Mouse (Mus musculus) testis, adult 2 months (tissue): ENCODE measurements at regions not wholly inside any gene's neighbourhood (a gene's known extent, or its start where the extent isn't known, plus 50 kb on each side); places are given as distances from the start of the nearest gene placed in this dataset.

Experiments used
- H3K27ac ChIP-seq: fragments of 200-500 bp; 2 replicates; pipeline ENCODE4 v1.5.1; 2012; ENCODE audit warnings: low read depth, low read length; ENCODE audit not compliant: control insufficient read depth, insufficient read depth
- H3K27me3 ChIP-seq: fragments of 200-500 bp; 2 replicates; pipeline ENCODE4 v1.6.1; 2012; ENCODE audit warnings: mild to moderate bottlenecking, low read length, moderate library complexity; ENCODE audit not compliant: control insufficient read depth, insufficient read depth
- H3K36me3 ChIP-seq: fragments of 200-500 bp; 2 replicates; pipeline ENCODE4 v1.6.1; 2012; ENCODE audit warnings: mild to moderate bottlenecking, low read length; ENCODE audit not compliant: control insufficient read depth, insufficient read depth
- H3K4me1 ChIP-seq: fragments of 200-500 bp; 2 replicates; pipeline ENCODE4 v1.6.1; 2012; ENCODE audit warnings: low read length; ENCODE audit not compliant: control insufficient read depth, insufficient read depth
- H3K4me3 ChIP-seq: fragments of 200-500 bp; 2 replicates; pipeline ENCODE4 v1.5.1; 2012; ENCODE audit warnings: low read depth, mild to moderate bottlenecking, low read length, moderate library complexity, mixed read lengths; ENCODE audit not compliant: control insufficient read depth
- CTCF ChIP-seq: fragments of 200-500 bp; IDR thresholded peaks from 2 replicates; pipeline ENCODE4 v1.5.1; 2012; ENCODE audit warnings: low read depth, mild to moderate bottlenecking, inconsistent platforms, low read length, moderate library complexity; ENCODE audit not compliant: control insufficient read depth, insufficient read depth, insufficient replicate concordance
- POLR2A ChIP-seq: fragments of 200-500 bp; IDR thresholded peaks from 2 replicates; pipeline ENCODE4 v1.6.1; 2012; ENCODE audit warnings: low read depth, mild to moderate bottlenecking, inconsistent platforms, low read length, moderate library complexity; ENCODE audit not compliant: control insufficient read depth

GRCm38 (mm10) chr9:87443467-87444235 is 188.3 kb upstream of the Cep162 start:
- Histone ChIP-seq H3K4me1 (no peaks in the 10 kb centered on the region), H3K27ac (no peak overlapping the region), H3K4me3 (no peak overlapping the region), H3K27me3 (no peaks in the 10 kb centered on the region), H3K36me3 (no peaks in the 10 kb centered on the region)
- TF ChIP-seq POLR2A, result no peak
- no peak for TF ChIP-seq CTCF

GRCm38 (mm10) chr9:87432072-87432471 is 176.7 kb upstream of the Cep162 start:
- H3K27me3 ChIP-seq, result no peaks in the 10 kb centered on the region
- no peaks in the 10 kb centered on the region for H3K4me1 ChIP-seq
- no peak overlapping the region for H3K27ac ChIP-seq
- TF ChIP-seq CTCF, result no peak
- no peak for TF ChIP-seq POLR2A
- no peak overlapping the region for H3K4me3 ChIP-seq
- H3K36me3 ChIP-seq, result no peaks in the 10 kb centered on the region

GRCm38 (mm10) chr9:87431523-87431922 is 176.2 kb upstream of the Cep162 start:
- TF ChIP-seq CTCF (no peak), POLR2A (no peak)
- no peaks in the 10 kb centered on the region for H3K36me3 ChIP-seq
- H3K4me3 ChIP-seq, result no peak overlapping the region
- no peak overlapping the region for H3K27ac ChIP-seq
- no peaks in the 10 kb centered on the region for H3K27me3 ChIP-seq
- no peaks in the 10 kb centered on the region for H3K4me1 ChIP-seq

- Histone ChIP-seq H3K4me1 (no peaks in the 10 kb centered on the region), H3K27me3 (no peaks in the 10 kb centered on the region), H3K27ac (no peak overlapping the region), H3K36me3 (no peaks in the 10 kb centered on the region), H3K4me3 (no peak overlapping the region)
- TF ChIP-seq POLR2A (no peak), CTCF (no peak)
Observed at GRCm38 (mm10) chr9:87425201-87425600, 169.9 kb upstream of the Cep162 start.

- Histone ChIP-seq H3K4me1 (no peaks in the 10 kb centered on the region), H3K27ac (no peak overlapping the region), H3K36me3 (no peaks in the 10 kb centered on the region), H3K27me3 (no peaks in the 10 kb centered on the region), H3K4me3 (peak overlapping the region; percentile 42)
- no peak for TF ChIP-seq CTCF
- no peak for TF ChIP-seq POLR2A
Observed at GRCm38 (mm10) chr9:87421175-87421574, 165.8 kb upstream of the Cep162 start.

GRCm38 (mm10) chr9:87419376-87419775 is 164.0 kb upstream of the Cep162 start:
- H3K4me1 ChIP-seq, result no peaks in the 10 kb centered on the region
- H3K4me3 ChIP-seq, result no peak overlapping the region
- no peaks in the 10 kb centered on the region for H3K27me3 ChIP-seq
- no peaks in the 10 kb centered on the region for H3K36me3 ChIP-seq
- TF ChIP-seq POLR2A (no peak), CTCF (peak; percentile 80; the same call in 1 of the 2 replicates)
- H3K27ac ChIP-seq, result no peak overlapping the region

GRCm38 (mm10) chr9:87412894-87413293 is 157.6 kb upstream of the Cep162 start:
- H3K27me3 ChIP-seq, result no peaks in the 10 kb centered on the region
- H3K36me3 ChIP-seq, result no peaks in the 10 kb centered on the region
- TF ChIP-seq POLR2A (no peak), CTCF (no peak)
- no peaks in the 10 kb centered on the region for H3K4me1 ChIP-seq
- no peak overlapping the region for H3K27ac ChIP-seq
- H3K4me3 ChIP-seq, result no peak overlapping the region

- Histone ChIP-seq H3K36me3 (no peaks in the 10 kb centered on the region), H3K27ac (no peak overlapping the region), H3K27me3 (no peaks in the 10 kb centered on the region), H3K4me1 (no peaks in the 10 kb centered on the region), H3K4me3 (no peak overlapping the region)
- TF ChIP-seq POLR2A (no peak), CTCF (no peak)
Observed at GRCm38 (mm10) chr9:87411044-87411443, 155.7 kb upstream of the Cep162 start.

GRCm38 (mm10) chr9:87409736-87410135 is 154.4 kb upstream of the Cep162 start:
- no peak overlapping the region for H3K4me3 ChIP-seq
- H3K27me3 ChIP-seq, result no peaks in the 10 kb centered on the region
- H3K4me1 ChIP-seq, result no peaks in the 10 kb centered on the region

More at GRCm38 (mm10) chr9:87409736-87410135, 154.4 kb upstream of the Cep162 start:
- TF ChIP-seq CTCF (no peak), POLR2A (no peak)
- Histone ChIP-seq H3K27ac (no peak overlapping the region), H3K36me3 (no peaks in the 10 kb centered on the region)
